Mouse (Mus musculus): ENCODE results near the gene Zbtb20.

Gene Zbtb20

GRCm38 (mm10) chr16:42875852-42875980, at the start of gene Zbtb20:
Gene Zbtb20, plus strand, starts transcription at chr16:42875881.
- no peak for DNase-seq (ENCODE audit: low read depth, low spot score)

GRCm38 (mm10) chr16:42835940-42836339, 39.7 kb upstream of the Zbtb20 start:
- peak; percentile 64 for DNase-seq (ENCODE audit: low read depth, low spot score)

GRCm38 (mm10) chr16:42836404-42837120, 39.1 kb upstream of the Zbtb20 start:
- no peak for DNase-seq (ENCODE audit: low read depth, low spot score)

- DNase-seq (ENCODE audit: low read depth, low spot score) = peak; percentile 18
Measured at GRCm38 (mm10) chr16:42838226-42838625, 37.5 kb upstream of the Zbtb20 start.

GRCm38 (mm10) chr16:42857564-42858183, 18.0 kb upstream of the Zbtb20 start:
- peak; percentile 47 for DNase-seq (ENCODE audit: low read depth, low spot score)

GRCm38 (mm10) chr16:42859251-42859650, 16.4 kb upstream of the Zbtb20 start:
- peak; percentile 62 for DNase-seq (ENCODE audit: low read depth, low spot score)

- no peak for DNase-seq (ENCODE audit: low read depth, low spot score)
Measured at GRCm38 (mm10) chr16:42863231-42863630, 12.4 kb upstream of the Zbtb20 start.

GRCm38 (mm10) chr16:42866061-42866460, 9.6 kb upstream of the Zbtb20 start:
- DNase-seq (ENCODE audit: low read depth, low spot score) = no peak

- peak; percentile 95 for DNase-seq (ENCODE audit: low read depth, low spot score)
Measured at GRCm38 (mm10) chr16:42872101-42872500, 3.6 kb upstream of the Zbtb20 start.

- DNase-seq (ENCODE audit: low read depth, low spot score) = peak; percentile 27
Measured at GRCm38 (mm10) chr16:42873942-42874341, 1.7 kb upstream of the Zbtb20 start.

- peak; percentile 82 for DNase-seq (ENCODE audit: low read depth, low spot score)
Measured at GRCm38 (mm10) chr16:42874456-42874855, 1.2 kb upstream of the Zbtb20 start.

GRCm38 (mm10) chr16:42874910-42875851, 500 bp upstream of the Zbtb20 start:
- DNase-seq (ENCODE audit: low read depth, low spot score) = peak; percentile 100

GRCm38 (mm10) chr16:42876021-42877000, 630 bp downstream of the Zbtb20 start:
- DNase-seq (ENCODE audit: low read depth, low spot score) = peak; percentile 75

GRCm38 (mm10) chr16:42880046-42880445, 4.4 kb downstream of the Zbtb20 start:
- DNase-seq (ENCODE audit: low read depth, low spot score) = no peak

GRCm38 (mm10) chr16:42885538-42885937, 9.9 kb downstream of the Zbtb20 start:
- DNase-seq (ENCODE audit: low read depth, low spot score) = peak; percentile 22

GRCm38 (mm10) chr16:42885964-42886363, 10.3 kb downstream of the Zbtb20 start:
- no peak for DNase-seq (ENCODE audit: low read depth, low spot score)

- DNase-seq (ENCODE audit: low read depth, low spot score) = no peak
Measured at GRCm38 (mm10) chr16:42897125-42897693, 21.5 kb downstream of the Zbtb20 start.

GRCm38 (mm10) chr16:42900328-42900727, 24.6 kb downstream of the Zbtb20 start:
- DNase-seq (ENCODE audit: low read depth, low spot score) = peak; percentile 14

GRCm38 (mm10) chr16:42907283-42907701, 31.6 kb downstream of the Zbtb20 start:
- no peak for DNase-seq (ENCODE audit: low read depth, low spot score)

- no peak for DNase-seq (ENCODE audit: low read depth, low spot score)
Measured at GRCm38 (mm10) chr16:42908381-42908780, 32.7 kb downstream of the Zbtb20 start.

- DNase-seq (ENCODE audit: low read depth, low spot score) = no peak
Measured at GRCm38 (mm10) chr16:42908896-42909295, 33.2 kb downstream of the Zbtb20 start.

All from 3T3-L1 (cell line).